Mouse (Mus musculus) CH12.LX (cell line): ENCODE measurements at regions not wholly inside any gene's neighbourhood (a gene's known extent, or its start where the extent isn't known, plus 50 kb on each side); places are given as distances from the start of the nearest gene placed in this dataset.

Source experiments
- DNase-seq: peaks from one replicate; pipeline ENCODE4 v3.0.0-alpha.2; 2013; ENCODE audit errors: extremely low read depth
- H3K27ac ChIP-seq: 2 replicates; pipeline ENCODE4 v1.5.1; 2012; ENCODE audit warnings: low read depth, mild to moderate bottlenecking, control low read depth, moderate library complexity; ENCODE audit not compliant: insufficient read depth
- H3K27me3 ChIP-seq: replicated peaks from 2 replicates; pipeline ENCODE3; 2012; ENCODE audit warnings: inconsistent platforms
- H3K36me3 ChIP-seq, 2 experiments: replicated peaks in 1 of 2; 2 replicates each; pipeline versions ENCODE3 to v1.6.1; 2012; ENCODE audit warnings: inconsistent platforms in 1 of 2, low read length in 1 of 2, mild to moderate bottlenecking in 1 of 2, mixed read lengths in 1 of 2, moderate library complexity in 1 of 2; ENCODE audit not compliant: control insufficient read depth in 1 of 2, insufficient read depth in 1 of 2
- H3K4me1 ChIP-seq, 2 experiments: 2 replicates each; pipeline ENCODE4 v1.6.1; 2012; ENCODE audit warnings: inconsistent platforms in 1 of 2, moderate library complexity in 1 of 2; ENCODE audit not compliant: insufficient read depth in 2 of 2, control insufficient read depth in 1 of 2
- H3K4me2 ChIP-seq: 2 replicates; pipeline ENCODE4 v1.6.1; 2012; ENCODE audit warnings: low read depth, mild to moderate bottlenecking, control low read depth; ENCODE audit not compliant: poor library complexity, insufficient read depth, severe bottlenecking
- H3K4me3 ChIP-seq, 3 experiments: fragments of 150-350 bp in 1 of 3; sonication (generic) in 1 of 3; replicated peaks in 1 of 3; 2 replicates each; pipeline versions ENCODE3 to v1.5.1; 2011 to 2012; ENCODE audit warnings: low read depth in 2 of 3, low read length in 2 of 3, mild to moderate bottlenecking in 2 of 3, moderate library complexity in 2 of 3, control low read depth in 1 of 3, improper control_type of control experiment in 1 of 3, inconsistent platforms in 1 of 3, mixed read lengths in 1 of 3; ENCODE audit not compliant: poor library complexity in 1 of 3
- H3K79me2 ChIP-seq: replicated peaks from 2 replicates; pipeline ENCODE4 v1.6.1; 2012; ENCODE audit warnings: mild to moderate bottlenecking, moderate library complexity; ENCODE audit not compliant: control insufficient read depth, poor library complexity, insufficient read depth, severe bottlenecking; ENCODE audit errors: extremely low read depth
- H3K9ac ChIP-seq: 2 replicates; pipeline ENCODE4 v1.6.1; 2012; ENCODE audit warnings: low read depth, mild to moderate bottlenecking, control low read depth, moderate library complexity; ENCODE audit not compliant: insufficient read depth
- H3K9me3 ChIP-seq: replicated peaks from 2 replicates; pipeline ENCODE3; 2012; ENCODE audit warnings: low read length, inconsistent platforms, mixed read lengths
- BHLHE40 ChIP-seq: IDR thresholded peaks from 2 replicates; pipeline ENCODE4 v1.6.1; 2011; ENCODE audit warnings: mild to moderate bottlenecking, low read depth, low read length, improper control_type of control experiment
- CTCF ChIP-seq, 2 experiments: IDR thresholded peaks in 1 of 2; conservative IDR thresholded peaks in 1 of 2; 2 replicates each; pipeline ENCODE4 v1.5.1; 2011 to 2012; ENCODE audit warnings: low read depth in 2 of 2, low read length in 2 of 2, improper control_type of control experiment in 1 of 2, inconsistent platforms in 1 of 2, mild to moderate bottlenecking in 1 of 2, moderate library complexity in 1 of 2
- E2F4 ChIP-seq: IDR thresholded peaks from 2 replicates; pipeline ENCODE4 v1.6.1; 2011; ENCODE audit warnings: low read depth, low read length, improper control_type of control experiment; ENCODE audit not compliant: insufficient replicate concordance
- EP300 ChIP-seq: IDR thresholded peaks from 2 replicates; pipeline ENCODE4 v1.6.1; 2011; ENCODE audit warnings: low read length, improper control_type of control experiment
- HCFC1 ChIP-seq: IDR thresholded peaks from 2 replicates; pipeline ENCODE4 v1.6.1; 2012; ENCODE audit warnings: low read depth, mild to moderate bottlenecking, inconsistent platforms, low read length, improper control_type of control experiment
- JUND ChIP-seq: conservative IDR thresholded peaks from 2 replicates; pipeline ENCODE4 v1.6.1; 2011; ENCODE audit warnings: low read depth, low read length, improper control_type of control experiment
- KAT2A ChIP-seq: IDR thresholded peaks from 2 replicates; pipeline ENCODE4 v1.6.1; 2012; ENCODE audit warnings: low read length, improper control_type of control experiment, inconsistent platforms; ENCODE audit not compliant: insufficient replicate concordance
- MAFK ChIP-seq: IDR thresholded peaks from 2 replicates; pipeline ENCODE4 v1.6.1; 2011; ENCODE audit warnings: low read length, improper control_type of control experiment; ENCODE audit not compliant: insufficient replicate concordance
- MAX ChIP-seq: IDR thresholded peaks from 2 replicates; pipeline ENCODE4 v1.6.1; 2011; ENCODE audit warnings: low read length, improper control_type of control experiment
- MAZ ChIP-seq: IDR thresholded peaks from 2 replicates; pipeline ENCODE4 v1.6.1; 2012; ENCODE audit warnings: low read depth, mild to moderate bottlenecking, inconsistent platforms, low read length, improper control_type of control experiment, moderate library complexity
- MYC ChIP-seq: IDR thresholded peaks from 2 replicates; pipeline ENCODE4 v1.6.1; 2011; ENCODE audit warnings: low read depth, mild to moderate bottlenecking, improper control_type of control experiment, low read length
- NELFE ChIP-seq: IDR thresholded peaks from 2 replicates; pipeline ENCODE4 v1.6.1; 2011; ENCODE audit warnings: low read depth, low read length, improper control_type of control experiment
- NRF1 ChIP-seq: IDR thresholded peaks from 2 replicates; pipeline ENCODE4 v1.6.1; 2014; ENCODE audit warnings: low read depth, mild to moderate bottlenecking, inconsistent platforms, low read length, improper control_type of control experiment, moderate library complexity
- PAX5 ChIP-seq: IDR thresholded peaks from 2 replicates; pipeline ENCODE4 v1.6.1; 2012; ENCODE audit warnings: low read length, inconsistent platforms, mixed read lengths
- POLR2AphosphoS2 ChIP-seq: IDR thresholded peaks from 2 replicates; pipeline ENCODE4 v1.6.1; 2011; ENCODE audit warnings: low read depth, low read length, improper control_type of control experiment
- RAD21 ChIP-seq: IDR thresholded peaks from 2 replicates; pipeline ENCODE4 v1.6.1; 2011; ENCODE audit warnings: low read depth, mild to moderate bottlenecking, low read length, improper control_type of control experiment, moderate library complexity
- RCOR1 ChIP-seq: conservative IDR thresholded peaks from 2 replicates; pipeline ENCODE4 v1.6.1; 2012; ENCODE audit warnings: low read depth, mild to moderate bottlenecking, inconsistent platforms, low read length, improper control_type of control experiment
- SIN3A ChIP-seq: IDR thresholded peaks from 2 replicates; pipeline ENCODE4 v1.6.1; 2012; ENCODE audit warnings: low read length, improper control_type of control experiment, inconsistent platforms
- SMC3 ChIP-seq: IDR thresholded peaks from 2 replicates; pipeline ENCODE4 v1.6.1; 2011; ENCODE audit warnings: low read depth, low read length, improper control_type of control experiment
- TCF12 ChIP-seq: IDR thresholded peaks from 2 replicates; pipeline ENCODE4 v1.6.1; 2014; ENCODE audit warnings: low read depth, mild to moderate bottlenecking, inconsistent platforms, low read length, improper control_type of control experiment
- USF1 ChIP-seq: IDR thresholded peaks from 2 replicates; pipeline ENCODE4 v1.6.1; 2014; ENCODE audit warnings: low read depth, mild to moderate bottlenecking, inconsistent platforms, low read length, improper control_type of control experiment
- ZC3H11A ChIP-seq: IDR thresholded peaks from 2 replicates; pipeline ENCODE4 v1.6.1; 2012; ENCODE audit warnings: low read depth, mild to moderate bottlenecking, inconsistent platforms, low read length, improper control_type of control experiment
- ZKSCAN1 ChIP-seq: IDR thresholded peaks from 2 replicates; pipeline ENCODE4 v1.6.1; 2012; ENCODE audit warnings: low read depth, inconsistent platforms, low read length, improper control_type of control experiment, borderline replicate concordance
- ZNF384 ChIP-seq: IDR thresholded peaks from 2 replicates; pipeline ENCODE4 v1.6.1; 2012; ENCODE audit warnings: low read depth, low read length, improper control_type of control experiment, inconsistent platforms
- dilution Hi-C: fragments of 300-500 bp; cut with MboI; formaldehyde crosslinking; loops from 2 replicates; pipeline ENCODE4 v1.14.3; 2020; ENCODE audit warnings: low sequenced_read_pairs; ENCODE audit not compliant: extremely low pct_unique_long_range_greater_than_20kb, extremely low pct_ligation_motif_present
- in situ Hi-C: fragments of 300-500 bp; cut with MboI; formaldehyde crosslinking; loops from 3 replicates; pipeline ENCODE4 v1.14.3; 2019; ENCODE audit warnings: low sequenced_read_pairs, low pct_ligation_motif_present, low pct_unique_long_range_greater_than_20kb, mixed read lengths

GRCm38 (mm10) chr15:52892244-52892950 lies 992.3 kb upstream of the Gm7489 start:
- dilution Hi-C loops (no loop called here), in situ Hi-C loops (no loop called here)
- H3K9me3 ChIP-seq: peaks cover 2% of the 10 kb centered on the region

DNA sequence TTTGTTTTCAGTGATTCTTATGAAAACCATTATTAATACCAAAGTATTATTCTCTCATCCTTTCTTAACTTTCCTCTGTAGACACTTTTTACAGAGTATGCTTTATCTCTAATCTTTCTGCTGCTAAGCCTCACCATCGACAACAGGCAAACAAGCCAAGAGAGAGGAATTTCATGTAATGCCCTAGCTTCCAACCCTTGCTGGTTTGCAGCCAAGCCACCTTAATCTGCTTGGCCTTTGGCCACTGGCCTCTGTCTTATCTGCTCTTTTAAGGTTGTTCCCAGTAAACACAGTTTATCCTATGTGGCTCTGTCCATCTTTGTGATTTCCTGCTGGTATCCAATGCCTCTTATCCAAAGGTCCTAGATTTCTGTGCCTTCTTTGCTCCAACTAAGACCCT lies 986.6 kb upstream of the Gm7489 start:
- dilution Hi-C loops: no loop called here
- H3K4me1 ChIP-seq: no peaks in the 10 kb centered on the region
- H3K4me3 ChIP-seq: no peak overlapping the region
- no peaks in the 10 kb centered on the region for H3K9me3 ChIP-seq
- no peak for TF ChIP-seq MAZ
- no peak for TF ChIP-seq ZNF384
- no peak for TF ChIP-seq CTCF (conservative IDR thresholded peaks at IDR 0.05 in 1 of 2, IDR thresholded peaks at IDR 0.05 in 1 of 2; ENCODE audit: low read depth in 2 of 2, low read length in 2 of 2)
- TF ChIP-seq SMC3: no peak
- TF ChIP-seq E2F4: no peak
- TF ChIP-seq EP300: no peak
- TF ChIP-seq MAX: no peak
- no peak for TF ChIP-seq NELFE
- TF ChIP-seq KAT2A: no peak
- no peak for TF ChIP-seq RCOR1
- no peak for TF ChIP-seq MAFK
- no peak for TF ChIP-seq MYC
- TF ChIP-seq TCF12: no peak
- no peak for TF ChIP-seq ZC3H11A
- TF ChIP-seq RAD21: no peak
- no peak overlapping the region for H3K4me2 ChIP-seq
- in situ Hi-C loops: no loop called here
- no peak overlapping the region for H3K27ac ChIP-seq
- no peaks in the 10 kb centered on the region for H3K27me3 ChIP-seq
- H3K79me2 ChIP-seq: no peaks in the 10 kb centered on the region
- no peak for DNase-seq
- no peaks in the 10 kb centered on the region for H3K36me3 ChIP-seq
- no peak overlapping the region for H3K9ac ChIP-seq

More at GRCm38 (mm10) chr15:52892244-52892950, 992.3 kb upstream of the Gm7489 start:
- DNase-seq: no peak
- no peaks in the 10 kb centered on the region for H3K27me3 ChIP-seq
- H3K79me2 ChIP-seq: no peaks in the 10 kb centered on the region
- TF ChIP-seq JUND (no peak), KAT2A (no peak), SMC3 (no peak), TCF12 (no peak), HCFC1 (no peak), BHLHE40 (no peak), USF1 (no peak), ZKSCAN1 (no peak), MYC (no peak), MAZ (no peak), POLR2AphosphoS2 (no peak), NRF1 (no peak), PAX5 (no peak), SIN3A (no peak)
- TF ChIP-seq, all 38 proteins: peak for 0
- Histone ChIP-seq H3K4me2 (no peak overlapping the region), H3K27ac (no peak overlapping the region), H3K4me1 (no peaks in the 10 kb centered on the region), H3K4me3 (no peak overlapping the region), H3K36me3 (no peaks in the 10 kb centered on the region), H3K9ac (no peak overlapping the region)
